Mouse (Mus musculus): ENCODE data around the gene Adgrg1. TPM values are rescaled to one million over a fixed set of nuclear protein-coding genes. Genes with fewer than 3 reads are reported as not detected.

Adgrg1 gene
- polyA plus RNA-seq, 1 experiment from 2014 or later = 107 TPM

- Histone ChIP-seq H3K27me3 (ENCODE audit: poor library complexity, severe bottlenecking) (no peaks in the 10 kb centered on the region), H3K4me3 (peak overlapping the region; percentile 62), H3K27ac (peak overlapping the region; percentile 96), H3K36me3 (replicated peaks) (peaks cover 60% of the 10 kb centered on the region), H3K4me1 (peaks cover 68% of the 10 kb centered on the region), H3K9me3 (no peaks in the 10 kb centered on the region)
- 20% methylated on average over 5 of the region's 5 CpGs for WGBS
- DNase-seq (ENCODE audit: extremely low spot score, low spot score) = peak; percentile 86
Observed at GRCm38 (mm10) chr8:95000684-95001083, 26.1 kb downstream of the Adgrg1 start.

DNA sequence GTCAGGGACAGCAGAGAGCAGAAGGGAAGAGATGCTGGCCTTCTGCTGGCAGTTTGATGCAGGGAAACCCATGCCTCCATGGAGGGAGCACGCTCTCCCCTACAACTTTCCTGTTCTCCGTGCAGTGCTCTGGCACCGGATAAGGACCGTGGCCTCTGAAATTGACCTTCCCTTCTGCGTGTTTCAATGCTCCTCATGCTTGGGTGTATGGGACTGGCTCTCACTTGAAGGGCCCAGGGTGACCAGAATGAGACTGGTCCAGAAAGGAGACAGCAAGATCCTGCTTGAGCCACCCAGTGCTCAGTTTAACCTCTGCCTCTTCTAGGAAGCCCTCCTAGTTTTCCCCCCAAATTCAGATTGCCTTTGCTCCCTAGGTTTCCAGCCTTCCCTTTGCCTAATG is 26.6 kb downstream of the Adgrg1 start:
- H3K4me3 ChIP-seq = peak overlapping the region; percentile 62
- H3K9me3 ChIP-seq = no peaks in the 10 kb centered on the region
- H3K4me1 ChIP-seq = peaks cover 63% of the 10 kb centered on the region
- H3K27ac ChIP-seq = peak overlapping the region; percentile 96
- WGBS = 77% methylated on average over 5 of the region's 5 CpGs
- no peak for DNase-seq (ENCODE audit: extremely low spot score, low spot score)
- no peaks in the 10 kb centered on the region for H3K27me3 ChIP-seq (ENCODE audit: poor library complexity, severe bottlenecking)
- peaks cover 65% of the 10 kb centered on the region for H3K36me3 ChIP-seq (replicated peaks)

GRCm38 (mm10) chr8:95001655-95002054 is 27.1 kb downstream of the Adgrg1 start:
- peaks cover 58% of the 10 kb centered on the region for H3K4me1 ChIP-seq
- no peaks in the 10 kb centered on the region for H3K27me3 ChIP-seq (ENCODE audit: poor library complexity, severe bottlenecking)
- peak; percentile 84 for DNase-seq (ENCODE audit: extremely low spot score, low spot score)
- peaks cover 70% of the 10 kb centered on the region for H3K36me3 ChIP-seq (replicated peaks)
- no peaks in the 10 kb centered on the region for H3K9me3 ChIP-seq
- H3K4me3 ChIP-seq = 0 out of 2 replicates have a peak overlapping the region, but pooled peaks have one; percentile 0
- WGBS = 9% methylated on average over 7 of the region's 7 CpGs
- peak overlapping the region; percentile 96 for H3K27ac ChIP-seq

DNA sequence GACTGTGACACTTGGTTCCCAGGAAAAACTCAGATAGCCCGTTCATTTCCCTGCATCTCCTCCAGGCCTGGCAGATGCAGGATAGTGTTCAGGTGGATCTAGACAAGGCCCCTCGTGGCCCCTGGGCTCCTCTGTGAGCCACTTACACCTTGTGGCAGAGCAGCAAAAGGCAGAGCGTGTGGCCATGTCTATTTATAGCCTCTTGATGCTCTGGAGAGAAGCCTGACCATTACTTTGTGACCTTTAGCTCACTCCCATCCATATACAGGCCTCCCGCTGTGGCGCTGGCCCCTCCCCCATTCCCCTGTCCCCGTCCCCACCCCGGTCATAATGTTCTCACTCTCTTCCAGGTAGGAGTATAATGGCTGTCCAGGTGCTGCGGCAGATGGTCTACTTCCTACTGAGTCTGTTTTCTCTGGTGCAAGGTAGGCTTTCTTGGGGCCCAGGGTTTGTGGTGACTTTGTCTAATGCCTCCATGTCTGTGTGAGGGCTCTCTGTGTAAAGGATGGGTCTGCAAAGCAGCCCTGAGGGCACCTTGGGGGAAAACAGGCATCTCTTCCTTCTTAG is 27.6 kb downstream of the Adgrg1 start:
- Histone ChIP-seq H3K9me3 (no peaks in the 10 kb centered on the region), H3K4me1 (peaks cover 53% of the 10 kb centered on the region), H3K36me3 (replicated peaks) (peaks cover 74% of the 10 kb centered on the region), H3K27ac (peak overlapping the region; percentile 96; the same call in 1 of the 2 replicates), H3K27me3 (ENCODE audit: poor library complexity, severe bottlenecking) (no peaks in the 10 kb centered on the region), H3K4me3 (no peak overlapping the region)
- WGBS = 64% methylated on average over 8 of the region's 8 CpGs
- no peak for DNase-seq (ENCODE audit: extremely low spot score, low spot score)

DNA sequence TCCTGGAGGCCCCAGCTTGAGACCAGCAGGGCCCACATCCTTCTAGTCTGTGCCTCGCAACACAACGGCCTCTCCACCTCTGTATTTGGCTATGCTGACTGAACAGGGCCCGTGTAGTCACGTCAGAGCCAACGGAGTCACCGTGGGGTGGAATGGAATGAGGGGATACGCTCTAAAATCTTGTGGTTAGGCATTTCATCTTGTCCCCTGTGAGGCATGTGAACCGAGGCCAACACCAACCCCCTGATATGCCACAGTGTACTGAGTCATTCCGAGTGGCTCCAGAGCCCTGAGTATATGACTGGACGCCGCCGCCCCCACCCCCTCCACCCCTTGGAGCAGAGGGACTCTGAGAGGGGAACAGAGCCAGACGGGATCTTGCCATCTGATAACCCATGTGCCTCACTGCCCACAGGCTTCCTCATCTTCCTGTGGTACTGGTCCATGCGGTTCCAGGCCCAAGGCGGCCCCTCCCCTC is 37.9 kb downstream of the Adgrg1 start:
- H3K27ac ChIP-seq = no peak overlapping the region
- peaks cover 9% of the 10 kb centered on the region for H3K4me1 ChIP-seq
- no peaks in the 10 kb centered on the region for H3K27me3 ChIP-seq (ENCODE audit: poor library complexity, severe bottlenecking)
- DNase-seq (ENCODE audit: extremely low spot score, low spot score) = no peak
- no peak overlapping the region for H3K4me3 ChIP-seq
- no peaks in the 10 kb centered on the region for H3K9me3 ChIP-seq
- WGBS = 90% methylated on average over 15 of the region's 15 CpGs
- peaks cover 83% of the 10 kb centered on the region for H3K36me3 ChIP-seq (replicated peaks)

GRCm38 (mm10) chr8:95015866-95016265 is 41.3 kb downstream of the Adgrg1 start:
- Histone ChIP-seq H3K36me3 (replicated peaks) (peaks cover 49% of the 10 kb centered on the region), H3K27me3 (ENCODE audit: poor library complexity, severe bottlenecking) (no peaks in the 10 kb centered on the region), H3K9me3 (no peaks in the 10 kb centered on the region), H3K27ac (no peak overlapping the region), H3K4me1 (peaks cover 15% of the 10 kb centered on the region), H3K4me3 (no peak overlapping the region)
- WGBS = 87% methylated on average over 4 of the region's 4 CpGs
- no peak for DNase-seq (ENCODE audit: extremely low spot score, low spot score)

GRCm38 (mm10) chr8:95016684-95017083 is 42.1 kb downstream of the Adgrg1 start:
- Histone ChIP-seq H3K27me3 (ENCODE audit: poor library complexity, severe bottlenecking) (no peaks in the 10 kb centered on the region), H3K36me3 (replicated peaks) (peaks cover 41% of the 10 kb centered on the region), H3K27ac (no peak overlapping the region), H3K9me3 (no peaks in the 10 kb centered on the region), H3K4me3 (no peak overlapping the region), H3K4me1 (peaks cover 16% of the 10 kb centered on the region)
- no peak for DNase-seq (ENCODE audit: extremely low spot score, low spot score)
- WGBS = 82% methylated on average over 4 of the region's 4 CpGs

DNA sequence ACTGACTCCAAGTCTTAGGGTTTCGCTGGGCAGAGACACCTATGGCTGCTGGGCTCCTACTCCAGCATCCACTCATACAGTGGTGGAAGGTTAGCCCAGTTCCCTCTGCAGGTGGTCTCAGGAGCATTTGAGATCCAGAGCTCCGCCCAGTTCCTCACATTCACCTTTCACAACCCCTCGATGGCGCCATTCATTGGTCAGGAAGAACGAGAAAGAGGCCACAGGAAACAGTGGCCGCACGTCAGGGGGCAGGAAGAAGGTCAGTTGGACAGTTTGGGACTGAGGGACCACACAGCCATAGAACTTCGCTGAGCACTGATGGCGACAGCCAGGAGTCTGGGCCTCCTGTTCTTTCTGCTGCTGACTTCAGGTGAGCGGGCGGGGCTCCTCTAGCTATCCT is 42.9 kb downstream of the Adgrg1 start, which contains the start of gene Adgrg3:
Adgrg3 (plus strand) TSS at position 242 of the 400 bp plus-strand sequence.
- Histone ChIP-seq H3K27me3 (ENCODE audit: poor library complexity, severe bottlenecking) (no peaks in the 10 kb centered on the region), H3K9me3 (no peaks in the 10 kb centered on the region), H3K4me3 (no peak within 1 kb of the TSS), H3K36me3 (replicated peaks) (peaks cover 33% of the 10 kb centered on the region), H3K27ac (0 out of 2 replicates have a peak within 1 kb of the TSS, but pooled peaks have one; percentile 20), H3K4me1 (peaks cover 20% of the 10 kb centered on the region)
- DNase-seq (ENCODE audit: extremely low spot score, low spot score) = no peak
- 79% methylated on average over 11 of the region's 11 CpGs for WGBS

DNA sequence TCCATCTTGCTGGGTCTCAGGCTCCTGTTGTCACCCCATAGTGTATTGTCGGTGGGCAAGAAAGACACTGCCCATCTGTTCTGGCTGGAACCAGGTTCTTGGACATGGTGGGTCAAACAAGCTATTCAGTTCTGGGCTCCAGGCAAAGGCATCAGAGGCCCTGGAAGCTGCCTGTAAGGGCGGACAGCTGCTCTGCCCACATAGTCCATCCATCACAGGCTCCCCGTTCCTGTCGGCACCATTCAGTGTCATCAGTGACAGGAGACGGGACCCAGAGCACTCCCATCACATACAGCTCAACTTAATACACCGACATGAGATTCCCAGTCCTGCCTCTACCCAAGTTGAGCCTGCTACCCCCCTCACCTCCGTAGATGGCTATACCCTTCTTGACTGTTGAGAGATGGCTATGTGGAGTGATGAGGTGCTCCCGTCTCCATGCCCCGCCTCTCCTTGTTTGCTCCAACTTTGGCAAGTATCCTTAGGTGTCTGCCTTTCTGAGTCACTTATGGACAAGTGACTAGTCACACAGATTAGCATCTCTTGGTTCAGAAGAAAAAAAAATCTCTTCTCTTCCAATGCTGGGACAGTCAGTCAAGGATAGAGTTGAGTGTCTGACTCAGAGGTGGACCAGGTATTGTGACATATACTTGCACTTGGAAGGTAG is 43.6 kb downstream of the Adgrg1 start:
- no peaks in the 10 kb centered on the region for H3K27me3 ChIP-seq (ENCODE audit: poor library complexity, severe bottlenecking)
- no peak overlapping the region for H3K4me3 ChIP-seq
- DNase-seq (ENCODE audit: extremely low spot score, low spot score) = no peak
- 87% methylated on average over 9 of the region's 9 CpGs for WGBS
- H3K36me3 ChIP-seq (replicated peaks) = peaks cover 27% of the 10 kb centered on the region
- peaks cover 26% of the 10 kb centered on the region for H3K4me1 ChIP-seq
- H3K27ac ChIP-seq = 0 out of 2 replicates have a peak overlapping the region, but pooled peaks have one; percentile 20
- no peaks in the 10 kb centered on the region for H3K9me3 ChIP-seq

- peaks cover 41% of the 10 kb centered on the region for H3K4me1 ChIP-seq
- no peak overlapping the region for H3K4me3 ChIP-seq
- H3K36me3 ChIP-seq (replicated peaks) = peaks cover 5% of the 10 kb centered on the region
- no peak for DNase-seq (ENCODE audit: extremely low spot score, low spot score)
- H3K27ac ChIP-seq = peak overlapping the region; percentile 36
- H3K27me3 ChIP-seq (ENCODE audit: poor library complexity, severe bottlenecking) = no peaks in the 10 kb centered on the region
- no peaks in the 10 kb centered on the region for H3K9me3 ChIP-seq
- WGBS = 73% methylated on average over 12 of the region's 12 CpGs
Observed at GRCm38 (mm10) chr8:95020293-95020777, 45.8 kb downstream of the Adgrg1 start.

DNA sequence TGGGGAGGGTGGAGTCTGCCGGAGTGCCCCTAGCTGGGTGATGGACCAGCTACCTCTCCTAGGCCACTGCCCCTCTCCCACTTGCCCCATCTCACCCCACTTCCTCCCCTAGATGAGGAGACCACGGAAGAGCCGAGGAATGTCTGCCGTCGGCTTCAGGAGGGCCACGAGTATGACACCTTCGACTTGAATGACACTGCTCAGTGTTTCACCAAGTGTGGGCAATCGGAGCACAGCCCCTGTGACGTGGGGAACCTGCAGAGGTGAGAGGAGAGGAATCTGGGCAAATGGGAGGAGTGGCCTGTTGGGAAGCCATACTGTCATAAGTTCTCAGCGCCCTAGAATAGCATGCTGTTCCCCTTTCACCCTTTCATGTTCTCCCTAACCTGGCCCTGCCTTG is 46.3 kb downstream of the Adgrg1 start:
- Histone ChIP-seq H3K9me3 (no peaks in the 10 kb centered on the region; the same call in 1 of the 2 replicates), H3K27me3 (ENCODE audit: poor library complexity, severe bottlenecking) (no peaks in the 10 kb centered on the region), H3K36me3 (replicated peaks) (no peaks in the 10 kb centered on the region), H3K4me3 (no peak overlapping the region), H3K27ac (peak overlapping the region; percentile 36), H3K4me1 (peaks cover 41% of the 10 kb centered on the region)
- DNase-seq (ENCODE audit: extremely low spot score, low spot score) = no peak
- 86% methylated on average over 10 of the region's 10 CpGs for WGBS

DNA sequence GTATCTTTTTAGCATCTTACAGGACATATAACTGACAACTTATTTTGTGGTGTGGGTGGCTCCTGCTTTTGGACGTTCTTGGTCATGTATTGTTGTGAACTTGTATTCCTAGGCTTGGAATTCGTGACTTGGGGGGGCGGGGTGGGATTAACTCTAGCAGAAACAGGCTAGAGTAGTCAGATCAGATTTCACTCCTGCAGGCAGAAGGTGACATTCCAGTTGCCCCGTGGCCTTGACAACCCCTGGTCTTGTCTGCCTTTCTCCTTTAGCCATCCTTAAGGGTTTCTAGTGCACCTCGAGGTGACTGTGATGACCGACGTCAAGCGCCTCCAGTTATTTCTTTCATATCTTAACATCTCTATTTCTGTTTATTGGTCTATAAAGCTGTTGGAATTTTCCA is 48.6 kb downstream of the Adgrg1 start:
- 27% methylated on average over 8 of the region's 8 CpGs for WGBS
- H3K4me1 ChIP-seq = peaks cover 29% of the 10 kb centered on the region
- no peaks in the 10 kb centered on the region; the same call in 1 of the 2 replicates for H3K9me3 ChIP-seq
- no peak overlapping the region for H3K27ac ChIP-seq
- H3K4me3 ChIP-seq = no peak overlapping the region; the same call in 1 of the 2 replicates
- no peaks in the 10 kb centered on the region for H3K27me3 ChIP-seq (ENCODE audit: poor library complexity, severe bottlenecking)
- no peaks in the 10 kb centered on the region for H3K36me3 ChIP-seq (replicated peaks)
- DNase-seq (ENCODE audit: extremely low spot score, low spot score) = no peak

- no peaks in the 10 kb centered on the region; the same call in 1 of the 2 replicates for H3K9me3 ChIP-seq
Observed at GRCm38 (mm10) chr8:95024387-95024786, 49.8 kb downstream of the Adgrg1 start.

More at GRCm38 (mm10) chr8:95024387-95024786, 49.8 kb downstream of the Adgrg1 start:
- DNase-seq (ENCODE audit: extremely low spot score, low spot score) = no peak
- Histone ChIP-seq H3K36me3 (replicated peaks) (no peaks in the 10 kb centered on the region), H3K4me1 (peaks cover 29% of the 10 kb centered on the region), H3K27ac (no peak overlapping the region), H3K4me3 (no peak overlapping the region), H3K27me3 (ENCODE audit: poor library complexity, severe bottlenecking) (no peaks in the 10 kb centered on the region)
- WGBS = 79% methylated on average over 4 of the region's 4 CpGs
